Mouse (Mus musculus): ENCODE data around the gene Cep95. TPM values are rescaled to one million over a fixed set of nuclear protein-coding genes. Genes with fewer than 3 reads are reported as not detected.
"Not testable (repeated sequence)": the region's sequence is repeated elsewhere in the genome, so short reads cannot be mapped to it uniquely, and the experiment has no call there.

Gene Cep95
- total RNA-seq, 2 experiments from 2014 or later, result 16.1 to 18.1 TPM

DNA sequence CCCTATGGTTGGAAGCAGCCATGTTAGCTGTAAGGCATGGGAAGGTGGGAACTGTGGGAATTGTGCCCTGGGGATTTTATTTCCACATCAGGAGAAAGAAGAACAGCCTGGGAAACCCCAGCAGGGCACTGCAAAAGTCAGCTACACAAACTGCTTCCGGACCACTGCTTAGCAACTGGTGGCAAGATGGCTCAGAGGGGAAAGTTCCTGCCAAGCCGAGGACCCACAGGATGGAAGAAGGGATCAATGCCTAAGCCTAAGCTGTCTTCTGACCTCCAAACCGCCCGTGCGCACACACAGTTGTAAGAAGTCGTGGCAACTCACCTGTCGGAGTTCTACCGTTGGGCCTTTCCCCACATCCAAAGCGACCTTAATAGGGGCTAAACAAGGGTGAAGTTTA lies 16.0 kb upstream of the Cep95 start:
- peak in 1 of 2 experiments; percentile 0 for DNase-seq (ENCODE audit: low spot score in 2 of 2)

DNA sequence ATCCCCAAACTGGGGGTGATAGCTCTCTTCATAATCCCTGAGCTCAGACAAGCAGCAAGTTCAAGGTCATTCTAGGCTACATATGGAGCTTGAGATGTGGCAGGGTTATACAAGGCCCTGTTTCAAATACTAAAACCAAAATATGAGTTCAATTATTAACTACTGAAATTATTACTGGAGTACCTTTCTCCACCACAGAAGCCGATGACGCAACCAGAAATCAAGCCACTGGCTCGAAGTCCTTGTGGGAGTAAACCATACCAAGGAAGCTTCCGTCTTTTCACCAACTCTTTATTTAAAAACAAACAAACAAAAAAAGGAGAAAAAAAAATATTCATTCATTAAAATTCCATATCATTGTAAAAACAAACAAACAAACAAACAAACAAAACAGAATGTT lies 12.1 kb upstream of the Cep95 start:
- no peak for DNase-seq (ENCODE audit: low spot score in 2 of 2)

DNA sequence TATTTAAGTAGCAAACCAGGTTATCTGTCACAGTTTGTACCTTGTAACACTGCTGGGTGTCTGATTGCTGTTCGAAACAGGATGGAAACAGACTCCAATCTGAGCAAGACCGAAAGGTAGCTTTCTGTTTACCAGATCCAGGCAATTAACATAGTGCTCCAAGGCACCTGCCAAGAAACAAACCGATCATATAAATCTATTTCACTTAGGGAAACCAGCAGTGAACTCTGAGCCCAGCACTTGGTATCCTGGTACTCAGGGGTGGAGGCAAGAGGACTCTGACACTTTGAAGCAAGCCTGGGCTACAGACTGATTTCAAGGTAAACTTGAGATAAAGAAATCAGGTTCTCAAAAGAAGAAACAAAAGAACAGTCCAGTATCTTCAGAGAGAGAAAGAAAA lies 11.7 kb upstream of the Cep95 start:
- DNase-seq (ENCODE audit: low spot score in 2 of 2), result no peak

DNA sequence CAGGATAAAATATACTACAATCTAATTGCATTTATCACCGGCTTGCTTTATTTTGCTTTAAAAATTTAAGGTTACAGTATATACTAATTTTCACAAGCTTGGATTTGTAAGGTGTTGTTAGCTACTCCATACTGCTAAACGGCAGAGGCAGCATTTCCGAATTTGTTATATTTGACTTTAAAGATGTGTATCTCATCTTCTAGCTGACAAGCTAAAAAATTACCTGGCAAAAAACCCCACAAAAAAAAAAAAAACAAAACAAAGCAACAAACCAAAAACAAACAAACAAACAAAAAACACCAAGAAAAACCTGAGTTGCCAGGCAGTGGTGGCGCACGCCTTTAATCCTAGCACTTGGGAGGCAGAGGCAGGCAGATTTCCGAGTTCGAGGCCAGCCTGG lies 10.9 kb upstream of the Cep95 start:
- no peak for DNase-seq (ENCODE audit: low spot score in 2 of 2)

DNA sequence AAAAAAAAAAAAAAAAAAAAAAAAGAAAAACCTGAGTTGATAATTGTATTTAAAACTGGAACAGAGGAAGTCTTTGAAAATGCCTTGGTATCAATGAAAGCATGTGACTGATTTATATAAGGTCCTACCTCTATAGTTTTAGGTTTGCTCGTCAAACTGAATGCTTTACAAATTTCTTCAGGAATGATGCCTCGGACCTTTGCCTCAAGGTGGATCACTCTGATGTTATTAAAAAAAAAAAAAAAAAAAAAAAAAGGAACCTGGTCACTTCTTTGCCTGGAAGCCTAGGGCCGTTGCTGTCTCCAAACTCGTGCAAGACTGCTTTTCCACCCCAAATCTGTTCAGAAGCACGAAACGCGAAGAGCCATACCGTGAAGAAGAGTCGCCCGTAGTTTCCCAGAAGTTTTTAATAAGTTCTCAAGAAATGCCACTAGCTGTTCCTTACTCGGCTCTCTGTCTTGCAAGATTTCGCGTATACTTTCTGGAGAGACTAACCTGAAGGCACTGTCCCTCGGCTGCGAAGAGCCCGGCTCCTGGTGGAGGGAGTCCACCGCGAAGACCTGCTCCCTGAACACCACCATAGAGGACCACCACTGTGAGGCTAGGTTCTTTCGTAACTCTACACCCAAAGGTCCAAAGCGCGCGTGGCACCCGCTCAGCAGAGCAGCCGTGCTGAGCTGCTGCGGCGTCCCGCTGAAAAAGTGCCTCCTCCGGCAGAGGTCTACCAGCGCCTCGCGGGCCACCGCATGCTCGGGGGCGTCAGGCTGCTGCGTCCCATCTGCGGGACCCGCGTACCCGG lies 10.3 kb upstream of the Cep95 start:
- no peak for DNase-seq (ENCODE audit: low spot score in 2 of 2)

DNA sequence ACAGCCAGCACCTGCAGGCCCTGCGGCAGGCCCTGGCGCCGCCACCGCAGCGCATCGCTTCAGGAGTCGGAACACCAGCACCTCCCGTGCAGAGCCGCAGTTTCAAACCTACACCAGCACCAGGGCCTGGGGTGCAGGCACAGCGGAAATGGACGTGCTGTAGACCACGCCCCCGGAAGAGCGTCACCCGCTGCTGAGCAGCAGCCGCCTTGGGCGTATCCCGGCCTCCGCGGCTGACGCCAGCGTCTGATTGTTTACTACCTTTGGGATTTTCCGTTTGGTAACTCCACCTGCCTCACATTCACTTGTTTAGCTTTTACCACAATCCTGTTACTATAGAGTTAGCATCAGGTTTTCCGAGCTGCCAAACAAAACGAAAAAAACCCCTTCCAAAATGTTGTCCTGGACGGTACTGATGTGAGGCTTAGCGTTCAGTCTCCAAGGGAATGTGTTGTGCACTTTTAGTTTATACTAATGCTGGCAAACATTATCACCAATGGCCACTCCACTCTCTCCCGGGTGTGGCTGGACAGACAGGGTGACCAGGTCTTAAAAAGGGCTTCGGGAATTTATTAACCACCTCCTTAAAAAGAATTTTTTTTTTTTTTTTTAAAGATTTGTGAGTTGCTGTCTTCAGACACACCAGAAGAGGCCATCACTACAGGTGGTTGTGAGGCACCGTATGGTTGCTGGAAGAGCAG lies 9.5 kb upstream of the Cep95 start, which contains the start of gene Polg2:
TSS of gene Polg2 (minus strand) at position 150 of the 701 bp plus-strand sequence.
- DNase-seq (ENCODE audit: low spot score in 2 of 2), result peak; percentile 70 to 77

DNA sequence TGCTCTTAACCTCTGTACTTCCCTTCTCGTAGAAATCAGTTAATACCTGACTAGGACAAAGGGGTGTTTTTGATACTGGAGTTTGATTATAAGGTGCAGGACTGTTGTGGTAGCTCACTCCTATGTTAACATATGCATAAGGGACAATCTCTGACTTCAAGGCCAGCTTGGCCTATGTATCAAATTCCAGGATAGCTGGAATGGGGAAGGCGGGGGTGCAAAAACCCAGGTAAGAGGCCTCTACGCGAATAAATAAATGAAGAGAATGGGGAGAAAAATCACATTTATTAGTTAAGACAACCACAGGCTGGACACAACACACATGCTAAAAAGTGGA lies 9.0 kb upstream of the Cep95 start:
- no peak for DNase-seq (ENCODE audit: low spot score in 2 of 2)

DNA sequence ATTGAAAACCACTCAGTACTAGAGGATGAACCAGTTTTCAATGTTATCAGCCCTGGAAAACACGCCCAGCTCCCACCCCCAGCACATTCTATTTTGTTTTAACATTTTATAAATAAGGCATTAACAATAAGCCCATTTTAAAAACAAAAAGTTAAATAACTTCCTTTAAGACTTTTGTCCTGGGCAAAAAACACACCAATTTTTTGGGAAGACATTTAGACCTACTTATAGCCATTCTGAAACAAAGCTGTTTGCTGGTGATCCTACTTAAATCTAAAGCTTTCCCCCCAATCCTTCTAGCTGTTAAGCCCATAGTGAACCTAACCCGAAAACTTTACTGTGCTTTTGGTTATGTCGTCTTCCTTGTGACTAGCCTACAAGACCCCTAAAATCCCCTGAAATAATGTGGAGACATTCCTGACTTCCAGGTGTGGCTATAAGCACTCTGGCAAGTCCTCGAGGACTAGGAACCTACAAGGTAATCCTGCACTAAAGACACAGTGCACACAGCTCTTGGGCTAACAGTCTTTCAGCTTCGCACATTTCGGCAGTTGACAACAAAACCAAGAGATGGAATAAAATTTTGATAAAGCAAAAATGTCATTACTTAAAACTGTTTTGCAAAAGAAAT lies 8.3 kb upstream of the Cep95 start:
- no peak for DNase-seq (ENCODE audit: low spot score in 2 of 2)

DNA sequence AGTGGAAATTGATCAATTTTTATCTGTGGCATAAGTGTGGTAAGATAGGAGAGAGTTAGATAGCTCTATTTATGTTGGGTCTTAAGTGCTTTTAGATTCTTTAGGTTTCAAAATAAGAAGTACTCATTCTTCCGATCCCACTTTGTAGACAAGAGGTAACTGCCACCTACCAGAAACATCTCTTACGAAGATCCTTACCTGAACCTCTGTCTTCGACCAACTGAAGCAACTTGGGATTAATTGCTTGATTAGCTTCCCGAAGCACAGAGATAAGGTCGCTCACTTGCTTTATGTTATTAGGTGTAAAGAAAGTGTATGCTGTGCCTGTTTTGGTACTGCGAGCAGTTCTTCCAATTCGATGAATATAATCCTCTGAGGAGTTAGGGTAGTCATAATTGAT lies 6.8 kb upstream of the Cep95 start:
- DNase-seq (ENCODE audit: low spot score in 2 of 2), result not testable (repeated sequence)

DNA sequence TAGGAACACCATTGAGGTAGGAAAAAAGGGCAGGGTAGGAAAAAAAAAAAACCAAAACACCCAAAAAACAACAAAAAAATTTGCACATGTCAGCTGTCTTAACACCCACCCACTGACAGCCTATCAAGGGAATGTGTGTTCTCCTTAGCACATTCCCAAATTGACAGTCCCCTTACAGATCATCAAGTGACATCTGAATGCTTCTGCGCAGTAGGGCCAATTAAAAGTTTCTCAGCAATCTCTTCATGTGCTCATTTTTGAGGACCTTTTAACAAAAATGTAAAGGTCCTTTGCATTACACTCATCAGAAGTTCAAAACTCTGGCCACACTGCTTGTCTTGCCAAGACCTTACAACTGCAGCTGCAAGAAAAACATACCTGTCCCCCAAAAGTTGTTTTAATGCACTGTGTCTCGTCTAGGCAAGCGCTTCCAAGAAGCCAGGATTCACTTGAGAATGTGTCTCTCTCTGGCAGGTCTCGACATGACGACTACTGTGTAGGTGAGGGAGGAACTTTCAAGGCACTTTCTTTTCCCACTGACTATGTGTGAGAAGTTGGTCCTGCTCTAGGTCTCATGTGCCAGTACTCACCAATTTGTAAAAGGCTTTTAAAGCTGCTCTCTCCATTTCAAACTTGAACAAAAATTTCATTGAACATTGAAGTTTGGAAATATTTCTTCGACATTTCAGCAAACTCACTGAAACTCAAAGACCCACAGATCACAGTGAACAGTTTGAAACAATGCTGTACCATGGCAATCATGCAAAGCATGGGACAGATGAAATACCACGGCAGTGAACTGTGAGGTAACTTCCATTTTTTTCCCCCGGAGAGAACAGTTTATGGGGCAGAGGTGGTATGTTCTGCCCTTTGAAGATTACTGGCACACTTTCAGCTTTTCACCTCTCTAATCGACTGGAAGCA lies 5.9 kb upstream of the Cep95 start:
- DNase-seq (ENCODE audit: low spot score in 2 of 2), result no peak

DNA sequence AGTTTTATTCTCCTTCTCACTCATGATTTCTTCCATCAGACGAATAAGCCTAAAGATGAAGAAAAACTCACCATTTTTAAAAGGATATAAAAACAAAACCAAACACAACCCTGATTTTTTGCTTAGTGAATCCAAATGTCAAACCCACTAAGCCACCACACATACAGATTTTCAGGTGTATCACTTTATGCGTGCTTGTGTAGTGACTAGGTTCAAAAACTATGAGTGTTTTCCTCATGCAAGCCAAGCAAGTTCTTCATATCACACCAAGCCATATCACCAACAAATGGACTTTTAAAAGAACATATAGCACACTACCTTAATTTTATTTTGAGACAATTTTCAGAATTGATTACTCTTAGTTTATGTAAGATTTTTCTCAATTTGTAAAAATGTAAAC lies 4.6 kb upstream of the Cep95 start:
- no peak for DNase-seq (ENCODE audit: low spot score in 2 of 2)

DNA sequence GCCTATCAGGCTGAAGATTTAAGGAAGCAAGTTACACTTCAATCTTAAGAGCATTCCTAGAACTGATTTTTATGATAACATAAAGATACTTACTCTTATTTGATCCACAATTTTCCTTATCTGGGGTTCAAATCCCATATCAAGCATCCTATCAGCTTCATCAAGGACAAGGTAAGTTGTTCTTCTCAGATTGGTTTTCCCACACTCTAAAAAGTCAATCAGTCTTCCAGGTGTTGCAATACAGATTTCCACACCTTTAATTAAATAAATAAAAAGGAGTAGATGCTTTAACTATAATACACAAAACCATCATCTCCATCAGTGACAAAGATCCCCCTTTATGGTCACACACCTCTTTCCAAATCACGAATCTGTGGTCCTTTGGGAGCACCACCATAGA lies 4.0 kb upstream of the Cep95 start:
- no peak for DNase-seq (ENCODE audit: low spot score in 2 of 2)

DNA sequence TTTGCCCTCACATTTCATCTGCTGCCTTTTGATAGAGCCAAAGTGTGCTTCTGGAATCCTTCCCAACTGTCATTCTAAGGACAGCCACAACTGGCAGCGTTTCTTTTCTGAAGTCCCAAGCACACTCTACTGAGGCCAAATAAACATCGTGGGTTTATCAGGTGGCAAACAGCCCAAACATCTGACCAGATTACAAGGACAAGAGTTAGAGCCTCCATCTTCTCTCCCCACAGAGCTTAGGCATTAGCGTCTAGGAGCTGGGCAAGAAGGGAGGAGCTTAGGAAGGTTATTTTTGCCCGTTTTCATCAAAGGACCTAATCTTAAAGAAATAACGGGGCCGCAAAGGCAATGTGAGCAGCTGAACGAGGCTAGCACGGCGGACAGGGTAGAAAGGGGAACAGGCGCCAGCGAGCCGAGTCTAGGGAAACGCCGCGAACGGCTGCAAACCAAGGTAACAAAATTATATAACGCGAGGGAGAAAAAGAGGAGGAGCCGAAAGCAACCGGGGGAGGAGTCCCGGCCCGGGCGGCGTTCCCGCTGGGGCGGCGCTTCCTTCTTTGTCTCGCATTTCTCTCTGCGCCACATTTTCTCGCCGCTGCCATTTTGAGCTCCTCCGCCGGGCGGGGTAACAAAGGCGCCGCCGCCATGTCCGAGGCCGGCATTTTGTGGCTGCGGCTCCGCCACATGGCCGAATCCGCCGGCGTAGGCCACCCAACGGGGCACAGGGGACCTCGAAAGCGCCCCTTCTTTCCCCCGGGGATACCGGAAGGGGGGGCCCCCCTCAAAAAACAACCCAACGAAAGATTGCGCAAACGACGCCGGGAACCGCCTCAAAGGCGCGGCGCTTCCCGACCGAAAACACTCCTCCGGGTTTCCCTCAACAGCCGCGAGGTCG lies 1.7 kb upstream of the Cep95 start:
- DNase-seq (ENCODE audit: low spot score in 2 of 2), result peak; percentile 82 to 85

DNA sequence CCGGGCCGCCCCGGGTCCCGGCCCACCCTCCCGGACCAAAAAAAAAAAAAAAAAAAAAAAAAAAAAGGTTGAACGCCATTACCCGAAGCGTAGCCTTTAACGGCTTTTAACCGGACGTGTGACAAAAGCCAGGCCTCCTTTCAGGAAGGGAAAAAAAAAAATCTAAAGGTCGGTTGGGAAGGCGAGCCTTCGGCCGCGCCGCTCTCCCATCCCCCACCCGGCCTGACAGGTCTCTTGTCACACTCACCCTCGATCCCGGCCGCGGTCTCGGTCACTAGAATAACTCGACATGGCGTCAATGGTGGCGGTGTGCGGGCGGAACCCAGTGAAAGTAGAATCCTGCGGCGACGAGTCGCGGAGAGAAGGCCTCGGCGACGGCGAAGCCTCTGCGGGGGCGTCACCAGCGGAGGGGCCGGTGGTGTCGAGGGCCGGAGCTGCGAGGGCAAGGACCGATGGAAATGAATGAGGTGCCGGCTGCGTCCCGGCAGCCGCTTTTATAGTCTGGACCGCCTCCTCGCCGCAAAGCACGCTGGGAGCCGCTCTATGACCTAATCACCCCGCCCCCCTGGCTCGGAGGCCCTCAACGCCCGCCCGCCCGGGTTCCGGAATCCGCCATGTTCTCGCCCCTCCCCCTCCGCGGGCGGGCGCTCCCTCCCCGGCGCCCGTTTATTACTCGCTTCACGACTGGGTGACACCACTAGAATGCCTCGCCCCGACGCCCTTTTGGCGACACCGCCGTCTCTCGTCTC lies 852 bp upstream of the Cep95 start:
- peak; percentile 99 to 100 for DNase-seq (ENCODE audit: low spot score in 2 of 2)

DNA sequence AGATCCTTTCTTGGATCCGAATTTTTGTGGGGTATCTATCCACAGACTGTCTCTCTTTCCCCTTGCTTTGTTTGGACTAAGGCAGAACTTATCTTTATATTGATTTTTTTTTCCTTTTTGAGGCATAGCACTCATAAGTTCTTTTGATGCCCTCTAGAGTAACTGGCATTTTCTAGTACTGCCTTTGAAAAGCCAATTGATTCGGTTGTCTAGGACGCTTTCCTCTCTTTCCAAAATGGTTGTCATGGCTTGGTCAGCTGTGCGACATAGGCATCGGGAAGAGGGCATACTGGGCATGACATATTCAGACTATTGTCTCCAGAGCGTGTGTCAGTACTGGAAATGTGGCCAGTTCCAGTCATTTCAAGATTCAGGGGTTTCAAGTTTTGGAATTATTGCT lies 597 bp downstream of the Cep95 start:
- no peak for DNase-seq (ENCODE audit: low spot score in 2 of 2)

DNA sequence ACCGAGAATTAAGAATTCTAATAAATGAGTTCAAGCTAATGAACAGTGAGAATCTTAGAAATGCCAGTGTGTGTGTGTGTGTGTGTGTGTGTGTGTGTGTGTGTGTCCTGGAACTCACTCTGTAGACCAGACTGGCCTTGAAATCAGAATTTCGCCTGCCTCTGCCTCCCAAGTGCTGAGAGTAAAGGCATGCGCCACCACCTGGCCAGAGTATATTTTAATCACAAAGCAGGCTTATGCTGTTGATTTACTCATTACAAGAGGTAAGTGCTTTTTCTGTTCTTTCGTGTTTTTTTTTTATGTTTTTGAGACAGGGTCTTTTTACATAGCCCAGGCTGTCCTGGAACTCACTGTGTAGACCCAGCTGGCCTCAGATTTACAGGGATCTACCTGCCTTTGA lies 4.8 kb downstream of the Cep95 start:
- no peak for DNase-seq (ENCODE audit: low spot score in 2 of 2)

DNA sequence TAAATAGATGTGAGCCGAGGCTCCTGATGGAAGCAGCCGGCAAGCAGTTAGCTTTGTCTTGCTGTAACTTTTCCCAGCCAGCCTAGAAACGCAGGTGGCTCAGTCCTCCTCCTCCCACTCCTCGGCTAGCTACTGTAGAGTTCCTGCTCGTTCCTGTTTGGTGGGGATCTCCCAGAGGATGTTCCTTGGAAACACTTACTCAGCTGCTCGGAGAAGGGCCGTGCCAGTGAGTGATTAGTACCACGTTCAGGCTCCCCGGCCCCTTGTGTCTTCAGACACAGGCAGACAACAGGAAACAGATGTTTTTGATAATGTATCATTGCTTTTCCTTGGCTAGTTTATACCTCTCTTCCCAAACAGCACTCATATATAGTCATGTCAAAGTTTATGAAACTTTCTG lies 6.6 kb downstream of the Cep95 start:
- no peak for DNase-seq (ENCODE audit: low spot score in 2 of 2)

DNA sequence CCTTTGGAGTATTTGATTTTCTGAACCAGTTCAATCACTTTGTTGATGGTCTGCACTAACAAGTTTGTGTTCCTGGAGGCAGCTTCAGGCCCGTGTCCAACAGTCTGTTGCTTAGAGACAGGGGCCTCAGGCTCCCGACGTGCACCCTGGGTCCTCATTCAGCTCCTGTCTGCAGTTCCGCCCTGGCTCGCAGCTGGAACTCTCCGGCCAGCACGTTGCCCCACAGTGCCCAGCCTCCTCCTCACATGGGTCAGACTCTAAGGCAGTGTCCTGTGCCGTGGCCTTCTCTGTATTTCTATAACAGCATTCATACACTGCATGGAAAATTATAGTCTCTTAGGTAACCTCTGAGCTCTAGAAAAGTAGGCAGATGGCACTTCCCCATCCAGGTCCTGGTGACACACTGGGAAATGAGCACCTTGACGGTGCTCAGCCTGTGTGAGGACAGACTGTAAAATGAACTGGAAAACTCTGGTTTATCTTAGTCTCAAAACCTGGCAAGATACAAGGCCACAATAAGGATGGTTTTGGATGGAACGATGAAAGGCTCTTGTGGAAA lies 13.1 kb downstream of the Cep95 start:
- no peak for DNase-seq (ENCODE audit: low spot score in 2 of 2)

DNA sequence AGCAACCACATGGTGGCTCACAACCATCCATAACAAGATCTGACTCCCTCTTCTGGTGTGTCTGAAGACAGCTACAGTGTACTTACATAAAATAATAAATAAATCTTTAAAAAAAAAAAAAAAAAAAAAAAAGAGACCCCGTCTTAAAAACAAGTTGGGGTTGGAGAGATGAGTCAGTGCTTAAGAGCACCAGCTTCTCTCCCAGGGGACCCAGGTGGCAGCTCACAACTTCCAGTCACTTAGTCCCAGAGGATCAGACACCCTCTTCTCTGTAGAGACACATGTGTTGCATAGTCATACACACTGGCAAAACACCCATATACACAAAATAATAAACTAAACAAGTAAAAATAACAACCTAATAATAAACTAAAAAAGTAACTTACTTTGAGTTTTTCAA lies 18.4 kb downstream of the Cep95 start:
- not testable (repeated sequence) for DNase-seq (ENCODE audit: low spot score in 2 of 2)
